Mouse (Mus musculus) kidney, adult 2 months (tissue): ENCODE results near the gene Rasgrp3.

Experiments
- CTCF ChIP-seq: fragments of 200-500 bp; conservative IDR thresholded peaks from 2 replicates; pipeline ENCODE4 v1.5.1; 2011; ENCODE audit warnings: low read depth, mild to moderate bottlenecking, control low read depth, low read length, moderate library complexity, mixed read lengths; ENCODE audit not compliant: insufficient read depth, insufficient read length
- POLR2A ChIP-seq: fragments of 200-500 bp; IDR thresholded peaks from one replicate; pipeline ENCODE4 v1.6.1; 2011; ENCODE audit warnings: low read depth, low read length, control low read depth

DNA sequence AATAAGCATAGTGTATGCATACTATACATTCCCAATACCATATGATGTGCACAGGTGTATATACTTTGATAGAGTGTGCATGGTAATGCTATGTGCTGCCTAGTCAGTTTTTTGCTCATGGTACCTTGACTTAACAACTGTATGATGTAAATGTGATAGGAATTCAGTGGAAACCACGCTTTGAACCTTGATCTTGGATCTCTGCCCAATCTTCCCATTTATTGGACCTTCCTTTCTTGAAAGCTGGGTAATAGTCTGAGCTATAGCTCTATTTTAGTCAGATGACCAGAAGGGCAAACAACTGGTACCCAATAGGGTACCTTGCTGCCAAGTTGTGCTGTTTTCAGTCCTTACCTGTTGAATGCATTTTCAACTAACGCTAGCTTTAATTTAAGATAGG lies 31.8 kb downstream of the Rasgrp3 start:
- TF ChIP-seq POLR2A (no peak), CTCF (no peak)
